ENCODE assay signal across 8 mouse cellular contexts in the genomic region with DNA sequence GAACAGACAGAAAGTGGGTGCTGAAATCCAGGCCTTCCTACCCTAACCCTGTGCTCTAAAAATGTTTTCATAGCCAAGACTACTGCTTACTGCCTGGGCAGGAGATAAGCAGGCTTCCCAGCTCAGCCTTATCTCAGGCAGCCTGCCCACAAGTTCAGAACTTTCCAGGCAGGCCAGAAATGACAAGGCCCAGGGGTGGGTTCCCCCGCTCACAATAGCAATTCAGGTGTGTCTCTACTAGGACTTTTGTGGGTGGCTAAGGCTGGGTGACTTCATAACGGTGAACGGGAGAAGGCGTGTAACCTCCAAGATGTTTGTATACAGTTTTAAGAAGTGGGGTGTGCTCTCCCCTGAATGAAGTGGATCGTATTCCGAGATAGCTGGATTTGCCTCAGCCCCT. TPM values are rescaled to one million over a fixed set of nuclear protein-coding genes. Genes with fewer than 3 reads are reported as not detected.
DNase-seq lines count a peak whose midpoint lies in the region; ATAC-seq and TF ChIP-seq lines count a peak whose summit lies in the region.

No protein-coding gene starts in this region.

- H3K36me3 ChIP-seq in heart, adult 2 months (ENCODE audit: control insufficient read depth, insufficient read depth, low read length) = no peaks in the 10 kb centered on the region
- peaks cover 55% of the 10 kb centered on the region for H3K36me3 ChIP-seq in limb, embryonic 13.5 days

- H3K27me3 ChIP-seq in heart, adult 2 months (ENCODE audit: control insufficient read depth, insufficient read depth, low read length) = no peaks in the 10 kb centered on the region
- H3K27me3 ChIP-seq in limb, embryonic 13.5 days = no peaks in the 10 kb centered on the region

- 2% methylated on average over 6 of the region's 6 CpGs for WGBS in heart, adult 2 months
- WGBS in limb, embryonic 13.5 days = 9% methylated on average over 6 of the region's 6 CpGs
- WGBS in olfactory bulb, adult 2 months = 8% methylated on average over 6 of the region's 6 CpGs

- H3K4me3 ChIP-seq in heart, adult 2 months = peak overlapping the region; percentile 97
- H3K4me3 ChIP-seq in limb, embryonic 13.5 days = peak overlapping the region; percentile 77
- H3K4me3 ChIP-seq in olfactory bulb, adult 2 months (ENCODE audit: insufficient read depth, low read depth, low read length) = peak overlapping the region; percentile 99

- H3K27ac ChIP-seq in heart, adult 2 months = peak overlapping the region; percentile 100
- peak overlapping the region; percentile 95 for H3K27ac ChIP-seq in limb, embryonic 13.5 days
- no peak overlapping the region for H3K27ac ChIP-seq in olfactory bulb, adult 2 months (ENCODE audit: insufficient read depth, low read depth, low read length)

- no peak for ATAC-seq in limb, embryonic 13.5 days (ENCODE audit: low FRiP score, low read depth)

- no peak for TF ChIP-seq POLR2A in heart, adult 2 months (IDR thresholded peaks at IDR 0.05; ENCODE audit: insufficient read depth, low read depth, low read length)
- no peak for TF ChIP-seq POLR2A in olfactory bulb, adult 2 months (IDR thresholded peaks at IDR 0.05; ENCODE audit: insufficient read depth, low read depth, low read length)

- no peak for TF ChIP-seq CTCF in heart, adult 2 months (IDR thresholded peaks at IDR 0.05)
- TF ChIP-seq CTCF in olfactory bulb, adult 2 months (IDR thresholded peaks at IDR 0.05; ENCODE audit: insufficient read depth, low read depth, low read length) = no peak

- intact Hi-C loops in heart, adult 2 months (cut with DNase I) = loop anchor here (5.0 kb wide), 2 partner anchors 36 to 96 kb away; a partner anchor contains a TSS

- H3K9me3 ChIP-seq in limb, embryonic 13.5 days = no peaks in the 10 kb centered on the region

- peaks cover 3% of the 10 kb centered on the region for H3K4me1 ChIP-seq in heart, adult 2 months (ENCODE audit: control insufficient read depth, insufficient read depth, low read length)
- H3K4me1 ChIP-seq in limb, embryonic 13.5 days = peaks cover 6% of the 10 kb centered on the region
- H3K4me1 ChIP-seq in olfactory bulb, adult 2 months (ENCODE audit: control insufficient read depth, insufficient read depth, low read length) = peaks cover 3% of the 10 kb centered on the region; the same call in 1 of the 2 replicates

- H3K79me2 ChIP-seq in heart, adult 2 months (replicated peaks; ENCODE audit: control insufficient read depth, insufficient read depth, low read length) = no peaks in the 10 kb centered on the region

- TF ChIP-seq EP300 in heart, adult 2 months (IDR thresholded peaks at IDR 0.05; ENCODE audit: insufficient read depth, low read depth, low read length) = no peak

- H3K9ac ChIP-seq in heart, adult 2 months (ENCODE audit: low read depth, low read length) = peak overlapping the region; percentile 72
- peak overlapping the region; percentile 84 for H3K9ac ChIP-seq in limb, embryonic 13.5 days

- peak overlapping the region; percentile 69 for H3K4me2 ChIP-seq in limb, embryonic 13.5 days (replicated peaks)

- DNase-seq in embryo, embryonic 10 days (ENCODE audit: low spot score) = peak; percentile 17
- no peak for DNase-seq in embryo, embryonic 10.5 days (ENCODE audit: low spot score)
- peak; percentile 40 for DNase-seq in adipocyte (ENCODE audit: low spot score)
- DNase-seq in heart, adult 2 months = peak; percentile 58 to 69
- DNase-seq in cerebellum, adult 9-10 months = no peak
- no peak for DNase-seq in T-cell, adult 2 months (ENCODE audit: low spot score)

RNA-seq across cellular contexts. Expression of a gene that starts 0.7 kb away (rescaled TPM):
- total RNA-seq in heart, adult 2 months (2021) = 10 to 100 TPM; 39.8 to 49.3 TPM
- 37.8 and 51.3 TPM in 2 replicates for polyA plus RNA-seq in heart, adult 2 months (2012; rRNA removed)
- 111 and 116 TPM in 2 replicates for polyA plus RNA-seq in limb, embryonic 13.5 days (2015; fragmentation: Nextera tagmentation; extraction: Ambion mirVana)
- polyA plus RNA-seq in olfactory bulb, adult 2 months (2012; ENCODE audit: insufficient read depth, insufficient read length, low replicate concordance, missing spikeins) = not detected in 2 replicates

RNA-seq across cellular contexts. Expression of a gene that starts 8.8 kb away (rescaled TPM):
- 10 to 100 TPM; 12.8 TPM for total RNA-seq in heart, adult 2 months (2021)
- polyA plus RNA-seq in heart, adult 2 months (2012; rRNA removed) = 12.7 and 14.2 TPM in 2 replicates
- 382 and 390 TPM in 2 replicates for polyA plus RNA-seq in limb, embryonic 13.5 days (2015; fragmentation: Nextera tagmentation; extraction: Ambion mirVana)
- not detected in 2 replicates for polyA plus RNA-seq in olfactory bulb, adult 2 months (2012; ENCODE audit: insufficient read depth, insufficient read length, low replicate concordance, missing spikeins)

RNA-seq across cellular contexts. Expression of a gene that starts 17.5 kb away (rescaled TPM):
- total RNA-seq in heart, adult 2 months (2021) = 10 to 100 TPM; 18.9 to 20.6 TPM
- 34.3 and 51.3 TPM in 2 replicates for polyA plus RNA-seq in heart, adult 2 months (2012; rRNA removed)
- polyA plus RNA-seq in limb, embryonic 13.5 days (2015; fragmentation: Nextera tagmentation; extraction: Ambion mirVana) = 40.2 and 40.5 TPM in 2 replicates
- 150 TPM in 1 of 2 replicates, not detected in the other for polyA plus RNA-seq in olfactory bulb, adult 2 months (2012; ENCODE audit: insufficient read depth, insufficient read length, low replicate concordance, missing spikeins)

RNA-seq across cellular contexts. Expression of a gene that starts 18.2 kb away (rescaled TPM):
- 10 to 100 TPM; 13.9 to 15.3 TPM for total RNA-seq in heart, adult 2 months (2021)
- polyA plus RNA-seq in heart, adult 2 months (2012; rRNA removed) = 15.5 and 17.9 TPM in 2 replicates
- 27.8 and 28.9 TPM in 2 replicates for polyA plus RNA-seq in limb, embryonic 13.5 days (2015; fragmentation: Nextera tagmentation; extraction: Ambion mirVana)
- not detected in 2 replicates for polyA plus RNA-seq in olfactory bulb, adult 2 months (2012; ENCODE audit: insufficient read depth, insufficient read length, low replicate concordance, missing spikeins)

RNA-seq across cellular contexts. Expression of a gene that starts 23.2 kb away (rescaled TPM):
- total RNA-seq in heart, adult 2 months (2021) = 10 to 100 TPM; 14.4 to 15.7 TPM
- 20.4 and 29.9 TPM in 2 replicates for polyA plus RNA-seq in heart, adult 2 months (2012; rRNA removed)
- 6.8 and 7.8 TPM in 2 replicates for polyA plus RNA-seq in limb, embryonic 13.5 days (2015; fragmentation: Nextera tagmentation; extraction: Ambion mirVana)
- not detected in 2 replicates for polyA plus RNA-seq in olfactory bulb, adult 2 months (2012; ENCODE audit: insufficient read depth, insufficient read length, low replicate concordance, missing spikeins)

Comparison
In these comparisons a context has a peak if more than half of its experiments do, and no peak if none do; other contexts are left out.
1. DNase-seq: peak in embryo, embryonic 10 days (single experiment), adipocyte (single experiment) and heart, adult 2 months (2 of 2); none in embryo, embryonic 10.5 days (single experiment), cerebellum, adult 9-10 months (single experiment) and T-cell, adult 2 months (single experiment).
2. RNA of a gene that starts 0.7 kb away (polyA plus RNA-seq): 111 to 116 TPM in limb, embryonic 13.5 days and 37.8 to 51.3 TPM in heart, adult 2 months; not detected in olfactory bulb, adult 2 months; every median in the first group is over 10 times any median in the second.
3. Peak in every context shown above with its lines, with median percentiles within 50 percentile points of each other: H3K4me3 ChIP-seq.